Mouse (Mus musculus) forebrain, embryonic 14.5 days (tissue): Measurements from ENCODE around the gene Zfp260. TPM values are rescaled to one million over a fixed set of nuclear protein-coding genes. Genes with fewer than 3 reads are reported as not detected.

Experiments used
- ATAC-seq: fragments of 200-750 bp; cut with Nextera tagmentation; 2 replicates; pipeline ENCODE4 v1.8.0; 2017; ENCODE audit warnings: mild to moderate bottlenecking, moderate library complexity
- DNase-seq: peaks from one replicate; pipeline ENCODE4 v3.0.0-alpha.2; 2015; ENCODE audit warnings: low spot score
- H3K27ac ChIP-seq: fragments of 300-500 bp; sonication (generic); 2 replicates; pipeline ENCODE4 v1.5.1; 2014; ENCODE audit warnings: low read depth, mild to moderate bottlenecking, control low read depth, low read length, moderate library complexity
- H3K27me3 ChIP-seq: fragments of 300-500 bp; sonication (generic); replicated peaks from 2 replicates; pipeline ENCODE4 v1.6.1; 2014; ENCODE audit warnings: low read length, control low read depth, mixed read lengths; ENCODE audit not compliant: control insufficient read depth, insufficient read depth
- H3K36me3 ChIP-seq: fragments of 300-500 bp; sonication (generic); 2 replicates; pipeline ENCODE4 v1.6.1; 2014; ENCODE audit warnings: low read length, control low read depth; ENCODE audit not compliant: control insufficient read depth, insufficient read depth
- H3K4me1 ChIP-seq: fragments of 300-500 bp; sonication (generic); 2 replicates; pipeline ENCODE4 v1.6.1; 2014; ENCODE audit warnings: antibody characterized with exemption, low read length, control low read depth; ENCODE audit not compliant: control insufficient read depth, insufficient read depth
- H3K4me2 ChIP-seq: fragments of 300-500 bp; sonication (generic); 2 replicates; pipeline ENCODE4 v1.6.1; 2014; ENCODE audit warnings: mild to moderate bottlenecking, control low read depth, low read length
- H3K4me3 ChIP-seq: fragments of 300-500 bp; sonication (generic); 2 replicates; pipeline ENCODE4 v1.5.1; 2014; ENCODE audit warnings: low read depth, low read length, control low read depth
- H3K9ac ChIP-seq: fragments of 300-500 bp; sonication (generic); 2 replicates; pipeline ENCODE4 v1.6.1; 2014; ENCODE audit warnings: mild to moderate bottlenecking, low read length, control low read depth, moderate library complexity
- H3K9me3 ChIP-seq: fragments of 300-500 bp; sonication (generic); replicated peaks from 2 replicates; pipeline ENCODE4 v1.6.1; 2016; ENCODE audit warnings: low read length, control low read depth, mixed read lengths; ENCODE audit not compliant: control insufficient read depth
- WGBS: fragments of 180-500 bp; shearing (Covaris S2); extraction: QIAGEN DNeasy Blood & Tissue Kit; methylation state at CpG from one replicate; pipeline ENCODE4 v1.1.7; 2014; 5-methylcytosine and 5-hydroxymethylcytosine counted together
- polyA plus RNA-seq: library from polyadenylated mRNA; unstranded; fragments of >200 nt; fragmentation: Nextera tagmentation; extraction: Ambion mirVana; gene quantifications from 2 replicates; pipeline ENCODE4 v1.2.1, GENCODE M21; 2014

The Zfp260 gene
- polyA plus RNA-seq, 1 experiment from 2014 or later, result 123 TPM

DNA sequence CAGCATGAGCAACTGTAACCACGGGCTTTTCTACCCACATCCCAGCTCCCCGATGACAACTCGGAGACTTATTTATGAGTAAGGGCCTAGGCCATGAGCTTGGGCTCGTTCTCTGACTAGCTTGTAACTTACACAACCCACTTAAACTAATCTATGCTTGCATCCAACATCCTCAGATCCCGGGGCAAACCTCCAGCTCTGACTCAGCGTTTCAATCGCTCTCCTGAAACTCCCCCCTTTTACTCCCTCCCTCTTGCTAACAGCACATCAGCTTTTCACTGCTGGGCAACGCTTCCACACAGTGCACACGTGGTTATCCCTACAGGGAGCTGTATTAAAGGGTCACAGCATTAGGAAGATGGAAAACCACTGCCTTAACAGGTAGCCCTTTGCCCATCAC, 8.1 kb upstream of the Zfp260 start:
- WGBS, result 94% methylated on average over 9 of the region's 9 CpGs
- H3K36me3 ChIP-seq, result peaks cover 42% of the 10 kb centered on the region

DNA sequence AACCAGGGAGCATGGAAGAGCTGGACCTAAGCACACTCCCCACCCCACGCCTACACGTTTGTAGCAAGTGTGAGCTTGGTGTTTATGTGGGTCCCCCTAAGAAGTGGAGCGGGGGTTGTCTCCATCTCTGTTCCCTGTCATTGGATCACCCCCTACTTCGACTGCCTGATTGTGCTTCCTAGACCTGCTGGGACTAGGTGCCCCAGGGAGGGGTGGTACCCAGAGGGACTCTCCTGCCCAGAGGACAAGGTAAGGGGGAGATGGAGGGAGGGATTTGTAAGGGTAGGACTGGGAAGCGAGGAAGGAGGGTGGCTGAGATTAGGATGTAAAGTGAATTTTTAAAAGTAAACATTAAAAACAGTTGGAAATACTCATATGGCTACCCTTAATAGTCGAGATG, 5.2 kb upstream of the Zfp260 start:
- DNase-seq (peak; percentile 5), ATAC-seq (no peak)
- Histone ChIP-seq H3K9ac (peak overlapping the region; percentile 79), H3K4me2 (peak overlapping the region; percentile 89), H3K27me3 (no peaks in the 10 kb centered on the region), H3K36me3 (peaks cover 24% of the 10 kb centered on the region), H3K4me1 (peaks cover 21% of the 10 kb centered on the region), H3K9me3 (no peaks in the 10 kb centered on the region), H3K27ac (peak overlapping the region; percentile 87; the same call in 1 of the 2 replicates), H3K4me3 (peak overlapping the region; percentile 64)
- 12% methylated on average over 6 of the region's 6 CpGs for WGBS

More for the DNA sequence above, 8.1 kb upstream of the Zfp260 start:
- Histone ChIP-seq H3K4me3 (no peak overlapping the region), H3K4me1 (peaks cover 18% of the 10 kb centered on the region), H3K9me3 (no peaks in the 10 kb centered on the region), H3K9ac (no peak overlapping the region), H3K27ac (no peak overlapping the region), H3K4me2 (no peak overlapping the region), H3K27me3 (no peaks in the 10 kb centered on the region)
- DNase-seq (no peak), ATAC-seq (no peak)

- peak; percentile 99 for DNase-seq
- Histone ChIP-seq H3K4me3 (peak within 1 kb of the TSS; percentile 64), H3K27ac (peak within 1 kb of the TSS; percentile 87), H3K9me3 (no peaks in the 10 kb centered on the region), H3K36me3 (peaks cover 15% of the 10 kb centered on the region), H3K4me1 (peaks cover 21% of the 10 kb centered on the region), H3K9ac (peak within 1 kb of the TSS; percentile 79), H3K4me2 (peak within 1 kb of the TSS; percentile 89), H3K27me3 (no peaks in the 10 kb centered on the region)
- ATAC-seq, result peak; percentile 92
- WGBS, result under 1% methylated on average over 40 of the region's 40 CpGs
Measured at GRCm38 (mm10) chr7:30090092-30090969, 4.2 kb upstream of the Zfp260 start, which contains the start of the genes Gm26920 and Zfp566. TSS of gene Gm26920 (minus strand) at chr7:30090410. TSS of gene Zfp566 (minus strand) at chr7:30090527.

DNA sequence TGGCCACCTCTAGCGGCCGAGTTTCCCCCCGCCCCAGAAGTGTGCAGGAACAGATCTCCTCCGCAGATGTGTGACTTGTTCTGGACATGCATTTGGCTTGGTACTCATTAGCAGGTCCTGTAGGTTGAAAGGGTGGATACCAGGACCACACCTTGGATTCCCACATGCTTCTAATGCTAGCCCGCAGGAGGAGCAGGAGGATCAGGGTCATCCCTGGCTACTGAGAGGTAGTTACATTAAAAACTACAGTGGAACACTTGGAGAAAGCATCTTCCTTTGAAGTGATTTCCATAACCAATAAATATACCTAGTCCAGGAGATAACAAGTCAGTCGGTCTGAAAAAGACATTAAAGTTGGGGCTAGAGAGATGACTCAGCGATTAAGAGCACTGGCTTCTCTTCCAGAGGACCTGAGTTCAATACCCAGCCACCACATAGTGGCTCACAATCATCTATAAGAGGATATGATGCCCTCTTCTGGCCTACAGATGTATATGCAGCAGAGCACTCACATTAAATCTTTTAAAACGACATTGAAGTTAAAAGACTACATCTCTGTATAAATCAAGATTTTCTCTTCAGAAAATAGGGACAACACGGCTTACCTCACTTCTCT, 3.5 kb upstream of the Zfp260 start:
- peak overlapping the region; percentile 79; the same call in 1 of the 2 replicates for H3K9ac ChIP-seq
- peak; percentile 72 for DNase-seq

DNA sequence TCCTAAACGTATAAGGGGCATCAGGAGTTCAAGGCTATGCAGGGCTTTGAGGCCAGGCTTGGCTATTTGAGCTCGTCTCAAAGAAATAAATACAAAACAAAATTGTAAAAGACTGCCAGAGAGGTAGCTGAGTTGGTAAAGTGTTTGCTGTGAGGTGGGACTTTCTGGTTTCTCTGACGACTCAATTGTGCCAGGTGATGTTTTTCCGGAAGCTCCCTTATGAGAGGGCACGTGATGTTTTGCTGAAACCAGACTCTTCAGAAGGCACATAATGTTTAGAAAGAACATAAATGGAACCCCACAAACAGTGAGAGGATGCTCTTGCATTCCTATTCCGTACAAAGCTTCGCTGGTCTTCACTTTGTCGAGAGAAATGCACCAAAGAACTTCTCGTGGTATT, 1.9 kb upstream of the Zfp260 start:
- Histone ChIP-seq H3K9ac (no peak overlapping the region), H3K4me2 (no peak overlapping the region), H3K27ac (no peak overlapping the region), H3K27me3 (no peaks in the 10 kb centered on the region), H3K36me3 (no peaks in the 10 kb centered on the region), H3K9me3 (no peaks in the 10 kb centered on the region), H3K4me3 (no peak overlapping the region), H3K4me1 (peaks cover 26% of the 10 kb centered on the region)
- DNase-seq, result no peak
- no peak for ATAC-seq
- 86% methylated on average over 9 of the region's 9 CpGs for WGBS

More for the DNA sequence above, 3.5 kb upstream of the Zfp260 start:
- Histone ChIP-seq H3K4me1 (peaks cover 24% of the 10 kb centered on the region), H3K9me3 (no peaks in the 10 kb centered on the region), H3K27me3 (no peaks in the 10 kb centered on the region), H3K36me3 (peaks cover 8% of the 10 kb centered on the region), H3K4me2 (peak overlapping the region; percentile 52), H3K27ac (peak overlapping the region; percentile 87; the same call in 1 of the 2 replicates), H3K4me3 (peak overlapping the region; percentile 64)
- WGBS, result 13% methylated on average over 9 of the region's 9 CpGs
- no peak for ATAC-seq

DNA sequence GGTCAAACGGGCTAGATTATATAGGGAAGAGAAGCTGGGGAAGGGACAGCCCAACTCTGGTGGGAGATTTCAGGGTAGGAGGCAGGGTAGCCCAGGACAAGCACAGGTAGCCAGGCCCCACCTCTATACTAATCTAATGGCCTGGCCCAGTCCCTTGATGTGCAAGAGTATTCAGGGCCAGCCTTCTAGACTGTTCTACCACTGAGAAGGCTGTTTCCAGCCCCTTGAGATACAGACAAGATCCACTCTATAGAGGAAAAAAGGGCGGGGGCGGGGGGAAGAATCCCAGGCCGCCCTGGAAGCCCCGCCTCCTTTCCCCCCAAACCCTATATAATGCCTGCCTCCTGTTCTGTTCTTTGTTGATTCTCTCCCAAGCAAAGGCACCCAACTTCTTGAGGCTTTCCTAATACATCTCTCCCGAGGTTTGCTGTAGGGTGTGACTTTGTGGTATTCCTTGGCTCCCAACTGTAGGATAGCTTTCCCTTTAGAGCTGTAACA, 610 bp upstream of the Zfp260 start:
- Histone ChIP-seq H3K27ac (no peak overlapping the region), H3K9ac (peak overlapping the region; percentile 37; the same call in 1 of the 2 replicates), H3K4me3 (peak overlapping the region; percentile 63; the same call in 1 of the 2 replicates), H3K27me3 (no peaks in the 10 kb centered on the region), H3K4me2 (peak overlapping the region; percentile 71), H3K9me3 (no peaks in the 10 kb centered on the region), H3K4me1 (peaks cover 14% of the 10 kb centered on the region), H3K36me3 (no peaks in the 10 kb centered on the region)
- WGBS, result 78% methylated on average over 6 of the region's 6 CpGs
- ATAC-seq (no peak), DNase-seq (no peak)

GRCm38 (mm10) chr7:30095551-30096125, 1.1 kb downstream of the Zfp260 start:
- DNase-seq (peak; percentile 22), ATAC-seq (no peak)
- H3K36me3 ChIP-seq, result peaks cover 15% of the 10 kb centered on the region
- H3K27ac ChIP-seq, result peak overlapping the region; percentile 99; the same call in 1 of the 2 replicates
- WGBS, result 2% methylated on average over 5 of the region's 5 CpGs
- H3K4me3 ChIP-seq, result peak overlapping the region; percentile 63
- peaks cover 8% of the 10 kb centered on the region for H3K4me1 ChIP-seq
- peak overlapping the region; percentile 88 for H3K9ac ChIP-seq
- no peaks in the 10 kb centered on the region for H3K27me3 ChIP-seq
- H3K4me2 ChIP-seq, result peak overlapping the region; percentile 71
- no peaks in the 10 kb centered on the region for H3K9me3 ChIP-seq

GRCm38 (mm10) chr7:30099297-30099696, 4.7 kb downstream of the Zfp260 start:
- Histone ChIP-seq H3K4me3 (no peak overlapping the region), H3K9me3 (peaks cover 8% of the 10 kb centered on the region; the same call in 1 of the 2 replicates), H3K4me2 (no peak overlapping the region), H3K9ac (no peak overlapping the region), H3K27ac (peak overlapping the region; percentile 41; the same call in 1 of the 2 replicates), H3K4me1 (peaks cover 6% of the 10 kb centered on the region), H3K27me3 (no peaks in the 10 kb centered on the region), H3K36me3 (peaks cover 45% of the 10 kb centered on the region)
- ATAC-seq, result no peak
- DNase-seq, result peak; percentile 74
- WGBS, result 87% methylated on average over 13 of the region's 13 CpGs
